Mouse (Mus musculus) CH12.LX (cell line): ENCODE measurements around the gene Rffl. TPM values are rescaled to one million over a fixed set of nuclear protein-coding genes. Genes with fewer than 3 reads are reported as not detected.

ENCODE experiments used
- DNase-seq: peaks from one replicate; pipeline ENCODE4 v3.0.0-alpha.2; 2013; ENCODE audit errors: extremely low read depth
- H3K27ac ChIP-seq: 2 replicates; pipeline ENCODE4 v1.5.1; 2012; ENCODE audit warnings: low read depth, mild to moderate bottlenecking, control low read depth, moderate library complexity; ENCODE audit not compliant: insufficient read depth
- H3K27me3 ChIP-seq: replicated peaks from 2 replicates; pipeline ENCODE3; 2012; ENCODE audit warnings: inconsistent platforms
- H3K36me3 ChIP-seq, 2 experiments: replicated peaks in 1 of 2; 2 replicates each; pipeline versions ENCODE3 to v1.6.1; 2012; ENCODE audit warnings: inconsistent platforms in 1 of 2, low read length in 1 of 2, mild to moderate bottlenecking in 1 of 2, mixed read lengths in 1 of 2, moderate library complexity in 1 of 2; ENCODE audit not compliant: control insufficient read depth in 1 of 2, insufficient read depth in 1 of 2
- H3K4me1 ChIP-seq, 2 experiments: 2 replicates each; pipeline ENCODE4 v1.6.1; 2012; ENCODE audit warnings: inconsistent platforms in 1 of 2, moderate library complexity in 1 of 2; ENCODE audit not compliant: insufficient read depth in 2 of 2, control insufficient read depth in 1 of 2
- H3K4me2 ChIP-seq: 2 replicates; pipeline ENCODE4 v1.6.1; 2012; ENCODE audit warnings: low read depth, mild to moderate bottlenecking, control low read depth; ENCODE audit not compliant: poor library complexity, insufficient read depth, severe bottlenecking
- H3K4me3 ChIP-seq, 3 experiments: fragments of 150-350 bp in 1 of 3; sonication (generic) in 1 of 3; replicated peaks in 1 of 3; 2 replicates each; pipeline versions ENCODE3 to v1.5.1; 2011 to 2012; ENCODE audit warnings: low read depth in 2 of 3, low read length in 2 of 3, mild to moderate bottlenecking in 2 of 3, moderate library complexity in 2 of 3, control low read depth in 1 of 3, improper control_type of control experiment in 1 of 3, inconsistent platforms in 1 of 3, mixed read lengths in 1 of 3; ENCODE audit not compliant: poor library complexity in 1 of 3
- H3K79me2 ChIP-seq: replicated peaks from 2 replicates; pipeline ENCODE4 v1.6.1; 2012; ENCODE audit warnings: mild to moderate bottlenecking, moderate library complexity; ENCODE audit not compliant: control insufficient read depth, poor library complexity, insufficient read depth, severe bottlenecking; ENCODE audit errors: extremely low read depth
- H3K9ac ChIP-seq: 2 replicates; pipeline ENCODE4 v1.6.1; 2012; ENCODE audit warnings: low read depth, mild to moderate bottlenecking, control low read depth, moderate library complexity; ENCODE audit not compliant: insufficient read depth
- H3K9me3 ChIP-seq: replicated peaks from 2 replicates; pipeline ENCODE3; 2012; ENCODE audit warnings: low read length, inconsistent platforms, mixed read lengths
- CHD1 ChIP-seq: IDR thresholded peaks from 2 replicates; pipeline ENCODE4 v1.6.1; 2012; ENCODE audit warnings: low read depth, low read length, improper control_type of control experiment, inconsistent platforms
- CTCF ChIP-seq, 2 experiments: IDR thresholded peaks in 1 of 2; conservative IDR thresholded peaks in 1 of 2; 2 replicates each; pipeline ENCODE4 v1.5.1; 2011 to 2012; ENCODE audit warnings: low read depth in 2 of 2, low read length in 2 of 2, improper control_type of control experiment in 1 of 2, inconsistent platforms in 1 of 2, mild to moderate bottlenecking in 1 of 2, moderate library complexity in 1 of 2
- E2F4 ChIP-seq: IDR thresholded peaks from 2 replicates; pipeline ENCODE4 v1.6.1; 2011; ENCODE audit warnings: low read depth, low read length, improper control_type of control experiment; ENCODE audit not compliant: insufficient replicate concordance
- HCFC1 ChIP-seq: IDR thresholded peaks from 2 replicates; pipeline ENCODE4 v1.6.1; 2012; ENCODE audit warnings: low read depth, mild to moderate bottlenecking, inconsistent platforms, low read length, improper control_type of control experiment
- IRF4 ChIP-seq: IDR thresholded peaks from 2 replicates; pipeline ENCODE4 v1.6.1; 2014; ENCODE audit warnings: low read depth, mild to moderate bottlenecking, inconsistent platforms, low read length, improper control_type of control experiment
- JUND ChIP-seq: conservative IDR thresholded peaks from 2 replicates; pipeline ENCODE4 v1.6.1; 2011; ENCODE audit warnings: low read depth, low read length, improper control_type of control experiment
- KAT2A ChIP-seq: IDR thresholded peaks from 2 replicates; pipeline ENCODE4 v1.6.1; 2012; ENCODE audit warnings: low read length, improper control_type of control experiment, inconsistent platforms; ENCODE audit not compliant: insufficient replicate concordance
- MAZ ChIP-seq: IDR thresholded peaks from 2 replicates; pipeline ENCODE4 v1.6.1; 2012; ENCODE audit warnings: low read depth, mild to moderate bottlenecking, inconsistent platforms, low read length, improper control_type of control experiment, moderate library complexity
- MEF2A ChIP-seq: IDR thresholded peaks from 2 replicates; pipeline ENCODE4 v1.6.1; 2014; ENCODE audit warnings: low read depth, mild to moderate bottlenecking, inconsistent platforms, low read length, improper control_type of control experiment, borderline replicate concordance
- MXI1 ChIP-seq: IDR thresholded peaks from 2 replicates; pipeline ENCODE4 v1.6.1; 2011; ENCODE audit warnings: mild to moderate bottlenecking, low read depth, low read length, improper control_type of control experiment
- NELFE ChIP-seq: IDR thresholded peaks from 2 replicates; pipeline ENCODE4 v1.6.1; 2011; ENCODE audit warnings: low read depth, low read length, improper control_type of control experiment
- NRF1 ChIP-seq: IDR thresholded peaks from 2 replicates; pipeline ENCODE4 v1.6.1; 2014; ENCODE audit warnings: low read depth, mild to moderate bottlenecking, inconsistent platforms, low read length, improper control_type of control experiment, moderate library complexity
- PAX5 ChIP-seq: IDR thresholded peaks from 2 replicates; pipeline ENCODE4 v1.6.1; 2012; ENCODE audit warnings: low read length, inconsistent platforms, mixed read lengths
- POLR2AphosphoS2 ChIP-seq: IDR thresholded peaks from 2 replicates; pipeline ENCODE4 v1.6.1; 2011; ENCODE audit warnings: low read depth, low read length, improper control_type of control experiment
- RAD21 ChIP-seq: IDR thresholded peaks from 2 replicates; pipeline ENCODE4 v1.6.1; 2011; ENCODE audit warnings: low read depth, mild to moderate bottlenecking, low read length, improper control_type of control experiment, moderate library complexity
- RCOR1 ChIP-seq: conservative IDR thresholded peaks from 2 replicates; pipeline ENCODE4 v1.6.1; 2012; ENCODE audit warnings: low read depth, mild to moderate bottlenecking, inconsistent platforms, low read length, improper control_type of control experiment
- TBP ChIP-seq: conservative IDR thresholded peaks from 2 replicates; pipeline ENCODE4 v1.6.1; 2011; ENCODE audit warnings: low read depth, low read length, improper control_type of control experiment
- TCF12 ChIP-seq: IDR thresholded peaks from 2 replicates; pipeline ENCODE4 v1.6.1; 2014; ENCODE audit warnings: low read depth, mild to moderate bottlenecking, inconsistent platforms, low read length, improper control_type of control experiment
- UBTF ChIP-seq: IDR thresholded peaks from 2 replicates; pipeline ENCODE4 v1.6.1; 2012; ENCODE audit warnings: low read depth, mild to moderate bottlenecking, inconsistent platforms, low read length, improper control_type of control experiment, moderate library complexity
- ZC3H11A ChIP-seq: IDR thresholded peaks from 2 replicates; pipeline ENCODE4 v1.6.1; 2012; ENCODE audit warnings: low read depth, mild to moderate bottlenecking, inconsistent platforms, low read length, improper control_type of control experiment
- ZKSCAN1 ChIP-seq: IDR thresholded peaks from 2 replicates; pipeline ENCODE4 v1.6.1; 2012; ENCODE audit warnings: low read depth, inconsistent platforms, low read length, improper control_type of control experiment, borderline replicate concordance
- ZMIZ1 ChIP-seq: IDR thresholded peaks from 2 replicates; pipeline ENCODE4 v1.6.1; 2012; ENCODE audit warnings: low read depth, mild to moderate bottlenecking, inconsistent platforms, low read length, improper control_type of control experiment
- ZNF384 ChIP-seq: IDR thresholded peaks from 2 replicates; pipeline ENCODE4 v1.6.1; 2012; ENCODE audit warnings: low read depth, low read length, improper control_type of control experiment, inconsistent platforms
- dilution Hi-C: fragments of 300-500 bp; cut with MboI; formaldehyde crosslinking; loops from 2 replicates; pipeline ENCODE4 v1.14.3; 2020; ENCODE audit warnings: low sequenced_read_pairs; ENCODE audit not compliant: extremely low pct_unique_long_range_greater_than_20kb, extremely low pct_ligation_motif_present
- in situ Hi-C: fragments of 300-500 bp; cut with MboI; formaldehyde crosslinking; loops from 3 replicates; pipeline ENCODE4 v1.14.3; 2019; ENCODE audit warnings: low sequenced_read_pairs, low pct_ligation_motif_present, low pct_unique_long_range_greater_than_20kb, mixed read lengths
- polyA plus RNA-seq: library from polyadenylated mRNA; unstranded; fragments of >175 nt; gene quantifications from 2 replicates; pipeline ENCODE4 v1.2.1, GENCODE M21; 2012; ENCODE audit warnings: low read depth; ENCODE audit not compliant: insufficient read length
- total RNA-seq, 2 experiments: library from RNA; depleted of rRNA; stranded (reverse); fragments of 300-350 nt in 1 of 2; fragments of >200 nt in 1 of 2; gene quantifications; 2 replicates each; pipeline ENCODE4 v1.2.3; 2012 to 2014

Gene Rffl
- total and polyA plus RNA-seq, 3 experiments = 1.2 to 16.5 (median 3.0) TPM

DNA sequence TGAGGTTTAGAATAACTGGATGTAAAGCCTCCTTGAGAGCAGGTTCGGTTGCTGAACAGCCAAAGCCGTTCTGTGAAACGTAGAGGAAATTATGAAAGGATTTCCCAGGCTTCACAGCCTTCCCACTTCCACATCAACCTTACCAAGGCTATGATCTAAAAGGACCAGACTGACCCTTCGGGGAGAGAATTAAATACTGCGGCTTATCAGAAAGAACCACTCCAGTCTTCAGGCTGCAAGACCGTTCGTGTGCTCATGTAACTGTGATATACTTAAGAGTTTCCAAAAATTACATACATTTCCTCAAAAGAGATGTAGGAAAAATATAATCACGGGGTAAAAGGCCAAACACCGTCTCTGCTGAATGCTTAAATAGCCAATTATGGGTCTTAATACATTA, 8.4 kb downstream of the Rffl start:
- no peaks in the 10 kb centered on the region for H3K9me3 ChIP-seq
- dilution Hi-C loops = no loop called here
- H3K9ac ChIP-seq = no peak overlapping the region
- H3K27me3 ChIP-seq = no peaks in the 10 kb centered on the region
- peaks cover 2 to 10% of the 10 kb centered on the region in 2 experiments; a peak in 1 of 4 replicates for H3K4me1 ChIP-seq
- no peaks in the 10 kb centered on the region for H3K36me3 ChIP-seq
- H3K79me2 ChIP-seq = peaks cover 19% of the 10 kb centered on the region
- H3K27ac ChIP-seq = no peak overlapping the region
- no peak overlapping the region for H3K4me2 ChIP-seq
- no peak for TF ChIP-seq JUND
- TF ChIP-seq NRF1 = no peak
- no peak for TF ChIP-seq HCFC1
- TF ChIP-seq ZMIZ1 = no peak
- TF ChIP-seq ZKSCAN1 = no peak
- no peak for TF ChIP-seq RCOR1
- TF ChIP-seq TCF12 = no peak
- TF ChIP-seq MXI1 = no peak
- TF ChIP-seq TBP = no peak
- no peak for TF ChIP-seq NELFE
- TF ChIP-seq CTCF (conservative IDR thresholded peaks at IDR 0.05 in 1 of 2, IDR thresholded peaks at IDR 0.05 in 1 of 2; ENCODE audit: low read depth in 2 of 2, low read length in 2 of 2) = no peak
- no peak for TF ChIP-seq MEF2A
- no peak for TF ChIP-seq IRF4
- TF ChIP-seq ZC3H11A = no peak
- TF ChIP-seq MAZ = no peak
- TF ChIP-seq CHD1 = no peak
- no peak for TF ChIP-seq E2F4
- no peak for TF ChIP-seq KAT2A
- TF ChIP-seq UBTF = no peak
- no peak for TF ChIP-seq ZNF384
- H3K4me3 ChIP-seq = no peak overlapping the region
- in situ Hi-C loops = no loop called here
- no peak for DNase-seq

- peaks cover 2 to 7% of the 10 kb centered on the region in 2 experiments; a peak in 1 of 4 replicates for H3K4me1 ChIP-seq
- no peak overlapping the region for H3K4me2 ChIP-seq
- in situ Hi-C loops = no loop called here
- H3K27me3 ChIP-seq = no peaks in the 10 kb centered on the region
- no peak overlapping the region for H3K4me3 ChIP-seq
- no peaks in the 10 kb centered on the region for H3K9me3 ChIP-seq
- H3K79me2 ChIP-seq = peaks cover 12% of the 10 kb centered on the region; the same call in 1 of the 2 replicates
- no peak overlapping the region for H3K9ac ChIP-seq
- DNase-seq = no peak
- no peaks in the 10 kb centered on the region for H3K36me3 ChIP-seq
- dilution Hi-C loops = no loop called here
- no peak overlapping the region for H3K27ac ChIP-seq
- no peak for TF ChIP-seq PAX5
- no peak for TF ChIP-seq CHD1
- no peak for TF ChIP-seq MEF2A
- TF ChIP-seq MXI1 = no peak
- TF ChIP-seq HCFC1 = no peak
- TF ChIP-seq POLR2AphosphoS2 = no peak
- no peak for TF ChIP-seq RAD21
- no peak for TF ChIP-seq KAT2A
Measured at GRCm38 (mm10) chr11:82861558-82861957, 9.5 kb downstream of the Rffl start.
